Mouse (Mus musculus): ENCODE results near the gene Ccnl1. TPM values are rescaled to one million over a fixed set of nuclear protein-coding genes. Genes with fewer than 3 reads are reported as not detected.

Ccnl1 gene
- polyA plus RNA-seq, 1 experiment from 2014 or later = 129 TPM

DNA sequence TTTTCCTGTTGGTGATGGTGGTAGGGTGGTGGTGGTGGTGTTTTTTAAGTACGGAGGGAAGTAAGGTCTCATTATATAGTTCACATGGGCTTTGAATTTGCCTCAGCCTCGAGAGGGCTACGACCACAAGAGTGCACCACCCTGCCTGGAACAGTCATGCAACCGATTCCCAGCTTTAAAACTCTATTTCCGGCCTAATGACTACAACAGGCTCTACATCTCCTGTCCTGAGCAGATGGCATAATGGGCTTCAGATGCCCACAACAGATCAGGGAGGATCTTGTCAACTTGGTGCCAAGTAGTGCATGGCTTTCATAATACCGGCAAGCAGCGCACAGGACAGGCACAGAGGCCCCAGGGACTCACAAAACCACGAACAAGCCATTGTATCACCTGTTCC, 27.4 kb downstream of the Ccnl1 start:
- H3K9ac ChIP-seq = no peak overlapping the region
- H3K27me3 ChIP-seq (ENCODE audit: insufficient read depth, low read length) = no peaks in the 10 kb centered on the region
- ATAC-seq (ENCODE audit: insufficient read depth) = no peak
- H3K36me3 ChIP-seq (ENCODE audit: insufficient read depth) = no peaks in the 10 kb centered on the region
- WGBS = 47% methylated on average over 8 of the region's 8 CpGs
- peak overlapping the region; percentile 58; the same call in 1 of the 2 replicates for H3K4me2 ChIP-seq
- TF ChIP-seq CTCF (IDR thresholded peaks at IDR 0.05; ENCODE audit: low read depth) = no peak
- peaks cover 10% of the 10 kb centered on the region; the same call in 1 of the 2 replicates for H3K4me1 ChIP-seq (ENCODE audit: insufficient read depth)
- H3K27ac ChIP-seq (ENCODE audit: low read depth) = no peak overlapping the region
- no peak overlapping the region for H3K4me3 ChIP-seq (ENCODE audit: low read depth, low read length)
- no peaks in the 10 kb centered on the region for H3K9me3 ChIP-seq (ENCODE audit: low read depth, low read length)
- no peak for DNase-seq

DNA sequence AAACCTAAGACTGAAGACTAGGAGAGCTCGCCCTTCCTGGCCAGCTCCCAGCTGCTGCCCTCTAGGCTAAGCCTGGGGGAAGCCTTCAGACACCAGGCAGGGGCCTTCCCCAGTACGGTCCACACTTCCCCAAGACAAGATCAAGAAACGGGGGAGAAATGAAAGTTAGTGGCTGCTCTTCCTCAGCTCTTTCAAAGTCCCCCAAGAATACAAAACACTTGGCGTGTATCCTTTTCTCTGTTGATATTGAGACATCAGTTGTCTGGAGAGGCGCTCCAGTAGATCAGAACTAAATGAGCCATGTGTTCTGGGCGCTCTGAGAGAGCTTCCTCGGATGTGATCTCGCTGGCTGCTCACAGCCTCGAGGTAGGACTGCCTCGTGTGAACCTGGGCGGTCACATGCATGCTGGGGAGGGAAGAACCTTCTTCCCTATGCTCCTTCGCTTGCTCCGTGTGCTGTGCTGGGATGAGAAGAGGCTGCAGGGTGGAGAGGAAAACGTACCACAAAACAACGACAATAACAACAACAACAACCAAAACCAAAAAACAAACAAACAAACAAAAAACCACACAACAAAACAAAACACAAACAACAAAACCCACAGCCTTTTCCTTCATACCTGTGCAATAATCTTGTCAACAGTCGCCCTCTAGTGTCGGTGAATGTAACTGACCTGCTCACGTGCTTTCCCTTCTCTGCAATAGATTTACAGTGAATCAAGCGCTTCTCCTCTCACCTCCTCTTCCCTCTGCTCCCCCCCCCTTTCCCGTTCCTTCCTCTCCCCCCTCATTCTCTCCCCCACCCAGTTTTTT, 28.0 kb downstream of the Ccnl1 start:
- peak; percentile 78 for TF ChIP-seq CTCF (IDR thresholded peaks at IDR 0.05; ENCODE audit: low read depth)
- peak; percentile 72 for ATAC-seq (ENCODE audit: insufficient read depth)
- H3K9me3 ChIP-seq (ENCODE audit: low read depth, low read length) = no peaks in the 10 kb centered on the region
- H3K27me3 ChIP-seq (ENCODE audit: insufficient read depth, low read length) = no peaks in the 10 kb centered on the region
- WGBS = 25% methylated on average over 20 of the region's 20 CpGs
- no peak overlapping the region for H3K27ac ChIP-seq (ENCODE audit: low read depth)
- H3K4me1 ChIP-seq (ENCODE audit: insufficient read depth) = peaks cover 10% of the 10 kb centered on the region; the same call in 1 of the 2 replicates
- no peaks in the 10 kb centered on the region for H3K36me3 ChIP-seq (ENCODE audit: insufficient read depth)
- H3K9ac ChIP-seq = peak overlapping the region; percentile 29; the same call in 1 of the 2 replicates
- H3K4me2 ChIP-seq = peak overlapping the region; percentile 58
- DNase-seq = peak; percentile 90
- peak overlapping the region; percentile 21; the same call in 1 of the 2 replicates for H3K4me3 ChIP-seq (ENCODE audit: low read depth, low read length)

DNA sequence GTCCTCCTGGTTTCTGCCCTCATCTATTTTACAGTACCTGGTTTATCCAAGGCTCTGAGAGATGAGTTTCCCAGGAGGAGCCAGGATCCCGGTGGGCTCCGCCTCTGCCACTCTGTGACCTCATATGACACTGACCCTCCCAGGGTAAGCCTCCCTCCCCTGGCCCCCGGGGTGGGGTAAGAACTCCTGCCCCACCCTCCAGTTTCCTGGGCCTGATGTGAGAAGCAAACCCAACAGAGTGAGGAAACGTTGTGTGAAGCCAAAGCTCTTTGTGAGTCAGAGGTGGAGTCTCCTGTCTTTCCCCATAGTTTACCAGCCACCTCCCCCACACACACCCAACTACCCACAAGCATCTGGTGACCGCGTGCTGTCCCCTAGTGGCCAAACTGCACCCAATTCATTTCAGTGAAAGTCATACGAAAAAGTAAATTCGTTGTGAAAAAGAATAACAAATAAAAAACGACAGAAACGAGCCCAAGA, 28.7 kb downstream of the Ccnl1 start:
- Histone ChIP-seq H3K4me1 (ENCODE audit: insufficient read depth) (peaks cover 10% of the 10 kb centered on the region; the same call in 1 of the 2 replicates), H3K9ac (peak overlapping the region; percentile 32), H3K27me3 (ENCODE audit: insufficient read depth, low read length) (no peaks in the 10 kb centered on the region), H3K4me3 (ENCODE audit: low read depth, low read length) (peak overlapping the region; percentile 21), H3K27ac (ENCODE audit: low read depth) (no peak overlapping the region), H3K36me3 (ENCODE audit: insufficient read depth) (no peaks in the 10 kb centered on the region), H3K4me2 (peak overlapping the region; percentile 58), H3K9me3 (ENCODE audit: low read depth, low read length) (no peaks in the 10 kb centered on the region)
- WGBS = 2% methylated on average over 10 of the region's 10 CpGs
- peak; percentile 97 for TF ChIP-seq CTCF (IDR thresholded peaks at IDR 0.05; ENCODE audit: low read depth)
- ATAC-seq (ENCODE audit: insufficient read depth) (peak; percentile 83), DNase-seq (peak; percentile 87)

DNA sequence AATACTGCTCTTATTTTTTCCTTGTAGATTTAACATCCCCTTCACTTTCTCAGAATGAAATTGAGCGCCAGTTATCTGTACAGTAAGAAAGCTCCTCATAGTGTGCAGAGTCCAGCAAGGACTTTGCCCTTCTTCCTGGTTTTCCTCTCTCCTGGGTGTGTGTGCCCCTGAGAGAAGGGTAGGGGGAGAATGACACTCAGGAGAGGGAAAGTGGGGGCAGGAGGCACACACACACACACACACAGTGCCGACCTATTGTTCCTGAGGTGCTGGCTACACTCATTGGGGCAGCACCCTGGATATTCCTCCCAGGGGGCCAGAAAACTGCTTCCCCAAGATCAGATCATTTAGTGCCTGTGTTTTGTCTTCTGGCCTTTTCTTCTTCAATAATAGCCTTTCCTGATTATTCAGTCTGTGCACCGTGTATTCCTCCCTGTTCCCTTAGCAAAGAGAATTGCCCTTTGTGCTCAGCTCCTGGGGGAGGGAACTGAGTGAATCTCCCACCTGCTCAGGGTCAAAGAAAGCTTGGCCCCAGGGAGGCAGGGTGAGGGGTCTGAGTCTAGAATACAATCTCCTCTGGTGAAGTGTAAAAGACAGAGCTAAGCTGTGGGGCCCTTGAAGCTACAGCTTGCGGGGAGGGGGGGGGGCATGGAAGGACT, 29.3 kb downstream of the Ccnl1 start:
- H3K9ac ChIP-seq = no peak overlapping the region
- no peak overlapping the region for H3K4me3 ChIP-seq (ENCODE audit: low read depth, low read length)
- DNase-seq = no peak
- no peaks in the 10 kb centered on the region for H3K27me3 ChIP-seq (ENCODE audit: insufficient read depth, low read length)
- H3K27ac ChIP-seq (ENCODE audit: low read depth) = no peak overlapping the region
- peak; percentile 6; the same call in 1 of the 2 replicates for ATAC-seq (ENCODE audit: insufficient read depth)
- H3K9me3 ChIP-seq (ENCODE audit: low read depth, low read length) = no peaks in the 10 kb centered on the region
- WGBS = 40% methylated on average over 4 of the region's 4 CpGs
- H3K4me1 ChIP-seq (ENCODE audit: insufficient read depth) = peaks cover 10% of the 10 kb centered on the region; the same call in 1 of the 2 replicates
- no peak for TF ChIP-seq CTCF (IDR thresholded peaks at IDR 0.05; ENCODE audit: low read depth)
- H3K36me3 ChIP-seq (ENCODE audit: insufficient read depth) = no peaks in the 10 kb centered on the region
- peak overlapping the region; percentile 58 for H3K4me2 ChIP-seq

DNA sequence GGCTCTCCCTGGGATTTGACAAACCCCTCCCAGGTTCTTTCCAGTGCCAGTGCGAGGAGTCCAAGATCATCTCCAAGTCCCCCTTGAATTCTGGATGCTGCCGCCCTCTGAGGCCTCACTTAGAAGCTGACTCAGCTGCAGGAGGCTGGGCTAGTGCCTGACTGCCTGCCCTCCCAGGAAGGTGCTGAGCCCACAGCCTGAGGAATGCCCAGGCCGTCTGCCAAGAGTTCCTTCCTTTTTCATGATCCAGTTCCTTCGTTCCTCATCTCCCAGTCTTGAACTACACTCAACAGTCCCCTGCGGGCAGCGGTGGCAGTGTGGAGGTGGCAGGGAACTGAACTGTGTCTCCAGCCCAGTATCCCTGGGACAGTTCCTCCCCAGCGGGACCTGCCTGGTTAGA, 30.4 kb downstream of the Ccnl1 start:
- DNase-seq = peak; percentile 72
- peaks cover 10% of the 10 kb centered on the region; the same call in 1 of the 2 replicates for H3K4me1 ChIP-seq (ENCODE audit: insufficient read depth)
- H3K36me3 ChIP-seq (ENCODE audit: insufficient read depth) = no peaks in the 10 kb centered on the region
- no peaks in the 10 kb centered on the region for H3K9me3 ChIP-seq (ENCODE audit: low read depth, low read length)
- 50% methylated on average over 7 of the region's 7 CpGs for WGBS
- no peak for TF ChIP-seq CTCF (IDR thresholded peaks at IDR 0.05; ENCODE audit: low read depth)
- no peak overlapping the region for H3K9ac ChIP-seq
- no peak overlapping the region for H3K4me2 ChIP-seq
- H3K27ac ChIP-seq (ENCODE audit: low read depth) = peak overlapping the region; percentile 33; the same call in 1 of the 2 replicates
- H3K27me3 ChIP-seq (ENCODE audit: insufficient read depth, low read length) = no peaks in the 10 kb centered on the region
- ATAC-seq (ENCODE audit: insufficient read depth) = 0 out of 2 replicates have a peak, but pooled peaks have one; percentile 19
- no peak overlapping the region for H3K4me3 ChIP-seq (ENCODE audit: low read depth, low read length)

DNA sequence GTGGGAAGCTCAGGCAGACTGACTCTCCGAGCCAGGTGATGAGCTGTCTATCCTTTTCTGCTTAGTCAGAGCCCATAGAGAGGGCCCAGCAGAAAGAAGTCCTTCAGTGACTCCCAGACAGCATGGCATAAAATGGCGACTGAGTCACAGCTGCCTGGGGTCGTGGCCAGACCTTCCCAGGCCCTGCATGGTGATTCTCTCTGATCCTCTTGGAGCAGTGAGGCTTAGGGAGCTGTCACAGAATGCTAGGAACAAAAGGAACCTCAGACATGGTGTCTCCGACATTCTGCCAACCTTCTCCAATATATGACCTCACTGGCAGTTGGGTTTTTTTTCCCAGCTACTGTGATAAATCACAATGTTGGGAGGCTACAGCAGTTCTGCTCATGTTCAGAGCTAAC, 30.9 kb downstream of the Ccnl1 start:
- ATAC-seq (ENCODE audit: insufficient read depth) (no peak), DNase-seq (no peak)
- WGBS = 74% methylated on average over 4 of the region's 4 CpGs
- no peaks in the 10 kb centered on the region for H3K27me3 ChIP-seq (ENCODE audit: insufficient read depth, low read length)
- no peak overlapping the region for H3K4me3 ChIP-seq (ENCODE audit: low read depth, low read length)
- H3K4me2 ChIP-seq = no peak overlapping the region
- no peaks in the 10 kb centered on the region for H3K36me3 ChIP-seq (ENCODE audit: insufficient read depth)
- TF ChIP-seq CTCF (IDR thresholded peaks at IDR 0.05; ENCODE audit: low read depth) = no peak
- no peaks in the 10 kb centered on the region for H3K9me3 ChIP-seq (ENCODE audit: low read depth, low read length)
- H3K9ac ChIP-seq = no peak overlapping the region
- H3K4me1 ChIP-seq (ENCODE audit: insufficient read depth) = peaks cover 10% of the 10 kb centered on the region; the same call in 1 of the 2 replicates
- H3K27ac ChIP-seq (ENCODE audit: low read depth) = peak overlapping the region; percentile 33; the same call in 1 of the 2 replicates

DNA sequence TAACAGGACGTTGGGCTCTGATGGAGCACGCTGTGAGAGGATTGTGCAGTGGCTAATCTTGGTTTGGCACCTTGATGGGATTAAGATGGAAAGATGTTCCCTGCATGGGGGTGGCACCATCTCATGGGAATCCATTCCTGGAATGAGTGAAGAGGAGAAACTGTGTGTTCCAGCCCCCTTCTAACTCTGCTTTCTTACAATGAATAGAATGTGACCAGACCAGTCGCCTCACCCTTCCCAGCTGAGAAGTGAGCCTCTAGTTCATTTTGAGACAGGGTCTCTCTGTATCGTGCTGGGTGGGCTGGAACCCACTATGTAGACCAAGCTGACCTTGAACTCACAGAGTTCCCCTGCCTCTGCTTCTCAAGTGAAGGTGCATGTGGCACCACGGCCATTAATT, 31.6 kb downstream of the Ccnl1 start:
- H3K36me3 ChIP-seq (ENCODE audit: insufficient read depth) = no peaks in the 10 kb centered on the region
- no peak overlapping the region for H3K27ac ChIP-seq (ENCODE audit: low read depth)
- no peak overlapping the region for H3K4me2 ChIP-seq
- H3K9me3 ChIP-seq (ENCODE audit: low read depth, low read length) = no peaks in the 10 kb centered on the region
- H3K9ac ChIP-seq = no peak overlapping the region
- H3K4me1 ChIP-seq (ENCODE audit: insufficient read depth) = peaks cover 10% of the 10 kb centered on the region; the same call in 1 of the 2 replicates
- 82% methylated on average over 5 of the region's 5 CpGs for WGBS
- no peak for TF ChIP-seq CTCF (IDR thresholded peaks at IDR 0.05; ENCODE audit: low read depth)
- no peak for DNase-seq
- no peak for ATAC-seq (ENCODE audit: insufficient read depth)
- H3K4me3 ChIP-seq (ENCODE audit: low read depth, low read length) = no peak overlapping the region
- no peaks in the 10 kb centered on the region for H3K27me3 ChIP-seq (ENCODE audit: insufficient read depth, low read length)

All from lung, embryonic 14.5 days (tissue).